Mouse (Mus musculus) embryo, embryonic 10.5 days (tissue): ENCODE measurements around the gene Cd164.

Source experiments
- DNase-seq: peaks from one replicate; pipeline ENCODE4 v3.0.0-alpha.2; 2015; ENCODE audit warnings: low spot score

The Cd164 gene

DNA sequence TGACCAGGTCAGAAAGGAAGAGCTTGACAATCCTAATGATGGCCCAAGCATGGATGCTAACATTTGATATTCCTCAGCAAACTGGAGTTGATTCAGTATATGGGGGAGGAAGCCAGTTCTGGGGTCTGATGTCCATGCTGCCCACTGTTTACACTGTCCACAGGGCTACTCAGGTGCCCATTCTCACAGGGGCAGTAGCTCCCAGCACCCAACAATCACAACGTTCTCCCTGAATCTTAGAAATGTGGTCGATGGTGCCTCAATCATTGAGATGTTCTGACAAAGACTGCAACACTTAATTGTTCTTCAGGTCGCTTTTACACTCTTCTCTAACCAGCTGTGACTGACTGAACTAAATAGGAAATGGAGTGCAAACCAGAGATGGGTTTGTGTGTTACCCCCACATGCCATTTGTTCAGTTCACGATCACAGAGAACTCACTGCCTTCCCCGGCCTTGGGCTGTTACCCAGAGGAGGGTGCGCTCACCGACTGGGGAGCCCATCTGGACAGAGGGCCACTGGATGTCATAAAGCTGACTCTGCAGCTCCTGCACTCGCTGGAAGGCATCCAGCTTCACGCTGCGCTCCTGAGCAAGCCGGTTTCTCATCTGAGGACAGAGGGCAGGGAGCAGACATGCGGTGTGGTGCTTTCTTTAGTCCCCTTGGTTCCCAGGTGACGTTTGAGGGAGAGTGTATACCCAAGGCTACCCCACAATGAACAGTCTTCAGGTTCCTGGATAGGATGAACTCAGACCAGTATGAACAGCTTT lies 27.4 kb downstream of the Cd164 start:
- DNase-seq: no peak

- no peak for DNase-seq
Measured at GRCm38 (mm10) chr10:41550711-41551110, 31.5 kb downstream of the Cd164 start.

GRCm38 (mm10) chr10:41552319-41552718 lies 33.1 kb downstream of the Cd164 start:
- DNase-seq: peak; percentile 23

- peak; percentile 68 for DNase-seq
Measured at GRCm38 (mm10) chr10:41552847-41553589, 33.8 kb downstream of the Cd164 start.

DNA sequence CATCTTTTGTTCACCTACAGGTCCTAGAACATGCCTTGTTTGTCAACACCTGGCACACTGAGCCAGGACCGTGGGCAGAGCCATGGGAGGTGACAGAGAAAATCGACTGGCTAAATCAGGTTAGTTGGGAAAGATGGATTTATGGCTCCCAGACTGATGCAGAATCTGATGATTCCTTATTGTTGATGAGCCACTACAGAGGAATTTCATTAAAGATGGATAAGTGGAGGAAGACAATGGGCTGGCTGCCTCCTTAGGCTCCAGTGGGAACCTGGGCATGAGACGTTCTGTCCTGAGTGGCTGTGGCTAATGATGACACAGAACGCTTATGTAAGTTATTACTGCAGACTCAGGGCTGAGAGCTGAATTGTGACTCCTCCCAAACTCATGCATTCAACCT lies 34.5 kb downstream of the Cd164 start:
- no peak for DNase-seq

DNA sequence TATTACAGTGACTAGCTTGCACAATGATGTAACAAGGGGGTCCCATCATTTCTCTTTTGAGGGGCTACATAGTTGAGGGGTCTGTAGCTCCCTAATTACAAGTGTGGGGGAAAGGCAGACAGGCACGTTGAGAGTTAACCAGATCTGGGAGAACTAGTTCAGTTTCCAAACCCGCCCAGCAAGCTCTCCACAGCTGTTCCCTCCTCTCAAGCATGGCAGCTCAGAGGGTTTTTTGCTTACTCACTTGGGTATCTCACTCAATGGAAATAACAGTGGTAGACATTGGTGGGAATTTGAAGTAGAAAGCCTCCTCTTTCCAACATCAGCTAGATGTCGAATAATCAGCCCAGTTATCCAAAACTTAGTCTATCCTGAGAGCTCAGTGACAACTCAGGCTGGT lies 35.9 kb downstream of the Cd164 start:
- no peak for DNase-seq

- no peak for DNase-seq
Measured at GRCm38 (mm10) chr10:41558401-41558800, 39.2 kb downstream of the Cd164 start.

- DNase-seq: no peak
Measured at GRCm38 (mm10) chr10:41561701-41562395, 42.6 kb downstream of the Cd164 start.

GRCm38 (mm10) chr10:41565141-41565540 lies 45.9 kb downstream of the Cd164 start:
- no peak for DNase-seq

DNA sequence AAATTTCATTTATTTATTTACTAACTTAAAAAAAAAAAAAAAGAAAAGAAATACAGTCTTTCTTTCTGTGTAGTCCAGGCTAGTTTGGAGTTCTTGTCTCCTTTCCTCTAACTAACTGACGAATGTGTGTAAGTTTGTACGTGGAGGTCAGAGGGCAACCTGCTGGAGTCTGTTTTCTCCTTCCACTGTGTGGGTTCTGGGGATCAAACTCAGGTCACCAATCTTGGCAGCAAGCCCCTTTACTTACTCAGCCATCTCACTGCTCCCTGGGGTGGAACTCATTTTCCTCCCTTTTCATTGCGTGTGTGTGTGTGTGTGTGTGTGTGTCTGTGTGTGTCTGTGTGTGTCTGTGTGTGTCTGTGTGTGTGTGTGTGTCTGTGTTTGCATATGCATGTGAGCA lies 49.1 kb downstream of the Cd164 start:
- DNase-seq: peak; percentile 41

DNA sequence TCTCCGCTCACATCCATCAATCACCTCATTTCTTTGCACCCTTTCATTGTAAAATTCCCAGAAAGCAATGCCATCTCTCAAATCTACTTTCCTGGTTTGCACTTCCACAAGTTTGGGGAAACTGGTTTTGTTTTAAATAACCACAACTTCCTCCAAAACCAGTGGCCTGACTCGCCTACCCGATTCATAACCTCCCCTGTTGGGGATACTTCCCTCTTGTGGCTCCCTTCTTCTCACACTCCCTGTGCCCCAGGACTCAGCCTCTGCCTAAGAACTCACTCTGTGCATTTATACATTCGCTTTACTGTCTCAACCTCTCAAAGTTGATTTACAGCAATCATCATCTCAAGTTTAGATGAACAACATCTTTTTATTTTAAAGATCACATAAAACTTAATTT lies 51.9 kb downstream of the Cd164 start:
- DNase-seq: no peak

DNA sequence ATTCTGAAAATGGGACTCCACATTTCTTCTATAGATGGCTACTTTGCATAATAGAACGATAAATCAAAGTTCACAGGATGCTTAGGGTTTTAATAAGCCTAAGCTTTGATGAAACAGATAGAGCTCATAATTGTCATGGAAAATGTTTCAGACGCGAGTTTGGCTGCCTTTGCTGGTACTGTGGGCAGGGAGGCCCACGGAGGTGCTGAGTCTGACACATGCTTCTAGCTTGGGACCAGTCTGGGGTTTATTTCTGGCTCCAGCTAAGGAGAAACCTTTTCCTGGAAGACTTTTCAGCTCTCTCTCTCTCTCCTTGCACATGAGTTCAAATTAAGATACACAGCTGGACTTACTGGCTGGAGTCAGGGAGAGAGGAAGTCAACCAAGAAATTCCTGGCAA lies 53.1 kb downstream of the Cd164 start:
- no peak for DNase-seq

DNA sequence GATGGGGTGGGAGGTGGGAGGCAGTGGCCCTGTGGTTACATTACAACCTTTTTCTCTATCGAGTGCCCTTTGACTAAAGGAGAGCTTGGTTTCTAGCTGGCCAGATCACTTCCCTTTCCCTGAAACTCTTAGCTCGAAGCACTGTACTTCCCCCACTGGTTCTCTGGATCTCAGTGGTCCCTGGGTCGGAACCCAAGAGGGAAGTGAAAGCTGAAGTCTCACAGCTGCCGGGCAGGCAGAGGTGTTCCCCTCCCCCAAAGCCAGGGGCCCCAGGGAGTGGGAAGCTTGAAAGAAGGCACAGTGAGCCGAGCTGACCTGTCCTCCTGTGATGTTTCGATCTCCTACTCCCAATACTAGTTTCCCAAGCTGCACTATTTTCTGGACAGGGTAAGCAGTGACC lies 54.0 kb downstream of the Cd164 start:
- DNase-seq: no peak

DNA sequence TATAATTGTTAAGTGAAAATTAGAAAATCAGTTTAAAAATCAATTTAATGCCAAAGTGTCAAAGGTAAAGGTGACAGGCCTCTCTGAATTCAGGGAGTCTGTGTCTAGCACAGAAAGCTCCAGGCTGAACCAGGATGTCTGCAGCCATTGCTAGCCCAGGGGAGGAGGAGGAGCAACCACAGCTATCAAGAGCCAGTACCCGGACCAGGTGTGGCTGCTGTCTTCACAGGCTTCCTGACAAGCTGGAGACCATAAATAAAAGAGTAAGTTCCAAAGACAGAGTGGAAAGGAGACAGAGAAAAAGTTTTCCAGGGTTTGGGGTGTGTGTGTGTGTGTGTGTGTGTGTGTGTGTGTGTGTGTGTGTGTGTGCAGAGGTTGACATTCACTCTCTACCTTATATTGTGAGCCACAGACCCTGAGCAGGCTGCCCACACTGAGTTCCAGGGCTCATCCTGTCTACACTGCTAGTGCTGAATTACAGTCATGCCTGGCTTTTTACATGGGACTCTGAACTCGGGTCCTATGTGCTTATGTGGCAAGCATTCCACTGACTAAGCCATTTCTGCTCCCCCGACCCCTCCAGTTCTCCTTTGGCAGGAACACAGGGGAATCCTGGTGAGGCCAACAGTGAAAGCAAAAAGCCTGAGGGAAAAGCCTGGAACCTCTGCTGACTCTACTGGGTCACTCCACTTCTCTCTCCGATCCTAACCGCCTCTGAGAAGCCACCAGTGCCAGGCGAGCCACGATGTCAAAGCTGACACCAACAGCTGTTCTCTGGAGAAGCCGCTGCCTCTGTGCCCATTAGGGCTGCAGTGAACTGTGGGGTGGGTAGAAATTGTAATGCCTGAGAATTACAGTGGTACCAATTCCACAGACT lies 56.5 kb downstream of the Cd164 start:
- DNase-seq: no peak

- no peak for DNase-seq
Measured at GRCm38 (mm10) chr10:41576328-41576833, 57.2 kb downstream of the Cd164 start.

GRCm38 (mm10) chr10:41578541-41578940 lies 59.3 kb downstream of the Cd164 start:
- no peak for DNase-seq

DNA sequence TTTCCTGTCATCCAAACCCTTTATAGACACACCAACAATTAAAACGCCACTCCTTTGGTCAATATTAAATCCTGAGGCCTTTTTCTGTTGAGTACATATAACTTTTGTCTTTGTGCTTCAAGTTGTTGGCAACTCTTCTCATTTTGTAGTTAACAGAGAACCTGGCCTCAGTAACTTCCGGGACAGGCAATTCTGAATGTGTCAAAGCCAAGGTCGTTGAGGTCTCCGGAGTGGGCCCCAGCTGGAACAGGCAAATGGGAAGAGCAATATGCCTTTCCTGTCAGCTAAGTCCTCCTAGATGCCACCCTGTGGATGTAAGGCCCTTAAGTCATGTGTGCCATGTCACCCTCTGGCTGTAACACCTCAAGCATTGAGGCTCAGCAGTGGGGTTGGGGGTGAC lies 61.2 kb downstream of the Cd164 start:
- DNase-seq: no peak
